Mouse (Mus musculus): ENCODE measurements around the gene Msh3. TPM values are rescaled to one million over a fixed set of nuclear protein-coding genes. Genes with fewer than 3 reads are reported as not detected.

Msh3 gene
- total RNA-seq, 2 experiments from 2014 or later: 20.8 to 26.5 TPM

Other genes with a start within 250 kb of the Msh3 start
- gene Rasgrf2, start 223.3 kb downstream of the Msh3 start, total RNA-seq (2021): 100 to 1,000 TPM; 105 to 114 TPM
- gene Gm20379, start 49.0 kb downstream of the Msh3 start, total RNA-seq (2021): not detected
- gene Dhfr, start 277 bp downstream of the Msh3 start, total RNA-seq (2021): 1 to 10 TPM; 1.3 to 1.8 TPM
- 10 to 100 TPM; 13.7 to 14.2 TPM for gene Ankrd34b, start 70.9 kb upstream of the Msh3 start, total RNA-seq (2021)
- 10 to 100 TPM; 10.4 to 11.6 TPM for gene Fam151b, start 129.0 kb upstream of the Msh3 start, total RNA-seq (2021)
- 10 to 100 TPM; 15.4 to 21.7 TPM for gene Zfyve16, start 175.9 kb upstream of the Msh3 start, total RNA-seq (2021)
- not detected for gene Spz1, start 221.2 kb upstream of the Msh3 start, total RNA-seq (2021)

Measured in layer of hippocampus, postnatal 25 days (tissue).